Mouse (Mus musculus): ENCODE measurements around the gene Zfp13.

DNA sequence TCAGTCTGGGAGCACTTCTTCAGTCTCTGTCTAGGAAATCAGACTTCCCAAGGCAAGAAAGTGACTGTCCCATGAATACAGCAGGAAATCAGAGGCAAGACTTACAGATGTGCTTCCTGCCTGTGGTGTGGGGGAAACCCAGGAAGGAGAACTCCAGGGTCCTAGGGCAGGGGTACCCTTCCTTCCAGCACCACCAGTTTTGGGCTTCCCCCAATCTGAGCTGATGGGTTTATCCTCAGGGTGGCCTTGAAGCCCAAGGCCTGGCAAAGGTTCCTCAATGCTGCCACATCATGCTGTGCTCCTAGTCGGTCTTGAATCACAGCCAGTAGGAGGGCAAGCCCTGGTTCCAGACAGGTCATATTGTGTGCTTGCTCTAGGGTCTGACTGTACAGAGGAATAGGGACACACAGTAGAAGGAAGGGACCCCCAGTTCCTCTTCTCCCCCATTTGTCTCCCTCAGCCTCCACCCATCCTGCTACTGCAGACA is 45.6 kb downstream of the Zfp13 start:
- TF ChIP-seq EP300 (IDR thresholded peaks at IDR 0.05; ENCODE audit: low read depth) = no peak
- TF ChIP-seq CTCF (IDR thresholded peaks at IDR 0.05; ENCODE audit: low read depth) = no peak
